Mouse (Mus musculus): ENCODE results near the gene Cplx2. TPM values are rescaled to one million over a fixed set of nuclear protein-coding genes. Genes with fewer than 3 reads are reported as not detected.

Gene Cplx2
- polyA plus RNA-seq, 1 experiment from 2014 or later: 5.4 TPM

DNA sequence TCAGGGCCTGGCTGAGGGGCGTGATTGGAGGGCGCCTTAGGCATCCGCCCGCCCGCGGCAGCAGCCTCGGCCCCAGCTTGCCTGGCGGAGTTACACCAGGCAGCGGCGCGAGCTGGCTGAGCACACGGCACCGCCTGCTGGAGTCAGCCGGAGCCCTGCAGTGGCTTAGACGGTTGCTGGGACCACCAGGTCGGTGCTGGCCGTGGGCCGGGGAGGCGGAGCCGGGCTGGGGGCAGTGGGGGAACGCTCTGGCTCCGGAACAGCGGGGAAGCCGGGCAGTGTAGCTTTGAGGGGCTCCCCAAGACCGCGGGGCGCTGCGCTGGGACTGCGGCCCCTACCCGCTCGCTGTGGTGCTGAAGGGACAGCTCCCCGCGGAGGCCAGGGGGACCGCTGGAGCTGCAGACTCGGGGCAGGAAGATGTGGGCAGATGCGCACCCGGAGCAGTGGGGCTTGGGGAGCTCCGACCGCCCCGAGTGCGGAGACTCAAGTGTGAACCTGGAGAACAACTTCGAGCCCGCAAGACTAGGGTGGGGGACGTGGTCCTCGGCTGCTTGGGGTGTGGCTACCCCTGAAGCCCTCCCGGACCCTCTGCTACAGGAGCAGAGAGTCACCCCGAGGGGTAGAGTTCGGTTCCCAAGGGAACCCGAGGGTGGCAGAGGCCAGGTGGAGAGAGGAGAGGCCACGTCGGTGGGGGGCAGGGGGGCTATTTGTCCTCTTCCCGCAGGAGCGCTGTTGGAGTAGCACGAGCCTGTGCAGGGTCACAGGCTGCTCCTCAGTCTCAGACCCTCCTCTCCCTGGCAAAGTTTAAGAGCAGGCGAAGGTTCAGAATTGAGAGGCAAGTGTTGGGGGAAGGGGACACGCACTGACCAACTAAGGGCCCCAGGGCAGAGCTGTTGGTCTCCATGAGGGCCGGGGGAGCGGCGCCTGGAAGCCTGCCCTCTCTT is 510 bp downstream of the Cplx2 start:
- under 1% methylated on average over 55 of the region's 59 CpGs for WGBS
- peak; percentile 90 for ATAC-seq (ENCODE audit: borderline replicate concordance, extremely low read depth, low FRiP score, low TSS enrichment)
- Histone ChIP-seq H3K4me3 (peak overlapping the region; percentile 36), H3K4me2 (peak overlapping the region; percentile 72), H3K27me3 (peaks cover 27% of the 10 kb centered on the region), H3K4me1 (peaks cover 39% of the 10 kb centered on the region), H3K36me3 (no peaks in the 10 kb centered on the region), H3K27ac (no peak overlapping the region), H3K9ac (no peak overlapping the region), H3K9me3 (no peaks in the 10 kb centered on the region)

DNA sequence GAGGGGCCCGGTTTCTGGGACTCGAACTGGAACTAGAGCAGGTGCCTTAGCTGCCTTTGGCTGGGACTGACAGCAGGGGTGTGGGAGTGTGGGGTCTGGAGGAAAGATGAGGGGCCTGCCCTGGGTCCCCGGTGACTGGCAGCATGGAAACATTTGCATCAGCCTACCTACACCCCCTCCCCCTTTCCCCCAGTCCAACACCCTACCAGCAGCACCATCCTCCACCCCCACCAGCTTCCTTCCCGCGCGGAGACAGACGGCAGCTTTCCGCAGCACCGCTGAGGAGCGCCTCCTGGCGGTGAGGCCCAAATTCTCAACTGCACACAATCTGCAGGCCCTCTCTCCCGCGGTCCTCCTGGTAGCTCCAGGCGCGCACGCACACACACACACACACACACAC is 1.5 kb downstream of the Cplx2 start:
- no peak for ATAC-seq (ENCODE audit: borderline replicate concordance, extremely low read depth, low FRiP score, low TSS enrichment)
- H3K27ac ChIP-seq: no peak overlapping the region

DNA sequence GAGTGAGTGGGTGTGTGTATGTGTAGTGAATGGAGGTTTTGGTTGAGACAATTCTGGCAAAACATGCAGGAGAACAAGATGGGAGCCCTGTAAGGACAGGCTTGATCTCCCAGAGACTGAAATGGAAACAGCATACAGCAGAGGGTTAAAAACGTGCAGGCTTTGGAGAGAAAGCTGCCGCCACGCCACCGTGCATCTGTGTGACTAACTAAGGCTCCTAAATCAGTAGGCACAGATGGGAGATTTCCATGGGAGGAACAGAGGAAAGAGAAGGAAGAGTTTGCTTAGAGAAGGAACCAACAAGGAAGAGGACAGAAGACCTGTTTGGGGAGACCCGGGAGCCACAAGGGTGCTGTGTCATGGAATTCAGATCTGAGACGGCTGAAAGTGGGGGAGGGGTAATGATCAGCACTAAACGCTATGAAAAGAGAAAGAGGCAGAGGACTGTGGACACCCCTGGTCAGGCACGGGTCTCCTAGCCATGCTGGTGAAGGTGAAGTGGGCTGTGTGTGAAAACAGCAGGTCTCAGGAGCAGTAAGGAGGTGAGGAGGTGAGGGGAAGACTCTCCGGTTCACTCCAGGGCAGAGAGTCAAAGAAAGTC is 3.1 kb downstream of the Cplx2 start:
- Histone ChIP-seq H3K27me3 (peaks cover 27% of the 10 kb centered on the region), H3K4me3 (no peak overlapping the region), H3K36me3 (no peaks in the 10 kb centered on the region), H3K9ac (no peak overlapping the region), H3K4me1 (peaks cover 43% of the 10 kb centered on the region), H3K27ac (no peak overlapping the region), H3K9me3 (no peaks in the 10 kb centered on the region), H3K4me2 (no peak overlapping the region)
- 38% methylated on average over 9 of the region's 9 CpGs for WGBS
- no peak for ATAC-seq (ENCODE audit: borderline replicate concordance, extremely low read depth, low FRiP score, low TSS enrichment)

More for the DNA sequence above, 1.5 kb downstream of the Cplx2 start:
- Histone ChIP-seq H3K4me1 (peaks cover 43% of the 10 kb centered on the region), H3K4me3 (no peak overlapping the region), H3K4me2 (peak overlapping the region; percentile 72; the same call in 1 of the 2 replicates), H3K9ac (no peak overlapping the region), H3K9me3 (no peaks in the 10 kb centered on the region), H3K27me3 (peaks cover 27% of the 10 kb centered on the region), H3K36me3 (no peaks in the 10 kb centered on the region)
- WGBS: 5% methylated on average over 16 of the region's 16 CpGs

DNA sequence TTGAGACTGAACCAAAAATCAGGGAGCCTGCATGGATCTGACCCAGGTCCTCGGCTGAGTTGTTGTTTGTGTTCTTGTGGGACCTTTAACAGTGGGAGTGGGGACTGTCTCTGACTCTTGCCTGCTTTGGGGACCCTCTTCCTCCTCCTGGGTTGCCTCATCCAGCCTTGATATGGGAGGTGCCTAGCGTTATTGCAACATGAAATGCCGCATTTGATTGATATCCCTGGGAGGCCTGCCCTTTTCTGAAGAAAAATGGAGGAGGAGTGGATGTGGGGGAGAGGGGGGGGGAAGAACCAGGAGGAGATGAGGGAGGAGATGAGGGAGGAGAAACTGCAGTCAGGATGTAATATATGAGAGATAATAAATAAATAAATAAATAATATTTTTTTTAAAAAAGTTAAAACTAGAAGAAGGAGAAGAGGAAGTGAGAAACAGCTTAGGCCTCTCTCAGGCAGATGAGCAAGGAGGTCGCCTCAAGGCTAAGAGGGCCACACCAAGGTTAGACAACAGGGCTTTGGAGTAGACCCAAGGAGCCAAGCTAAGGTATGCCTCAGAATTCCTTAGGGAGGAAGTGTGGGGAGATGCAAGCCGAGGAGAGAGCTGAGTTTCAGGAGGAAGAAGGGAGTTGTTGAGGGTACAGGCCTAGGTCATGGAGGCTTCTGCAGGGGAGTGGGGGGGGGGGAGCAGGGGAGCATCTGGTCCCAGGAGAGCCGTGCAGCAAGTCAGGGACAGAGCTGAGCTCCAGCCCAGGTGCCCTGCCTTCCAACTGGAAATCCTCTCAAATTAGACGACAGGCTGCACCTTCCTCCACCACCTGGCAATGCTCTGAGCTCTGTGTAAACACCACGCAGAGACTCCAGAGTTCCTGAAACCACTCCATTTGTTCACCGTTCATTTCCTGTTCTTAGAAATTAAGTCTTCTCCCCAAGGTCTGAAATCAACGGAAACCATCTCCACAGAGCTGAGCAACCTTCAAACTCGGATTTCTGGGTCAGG is 4.6 kb downstream of the Cplx2 start:
- H3K9me3 ChIP-seq: no peaks in the 10 kb centered on the region
- no peak overlapping the region for H3K4me2 ChIP-seq
- peaks cover 18% of the 10 kb centered on the region for H3K27me3 ChIP-seq
- no peak overlapping the region for H3K4me3 ChIP-seq
- WGBS: 48% methylated on average over 10 of the region's 11 CpGs
- peaks cover 34% of the 10 kb centered on the region for H3K4me1 ChIP-seq
- no peak for ATAC-seq (ENCODE audit: borderline replicate concordance, extremely low read depth, low FRiP score, low TSS enrichment)
- H3K27ac ChIP-seq: peak overlapping the region; percentile 29; the same call in 1 of the 2 replicates
- no peak overlapping the region for H3K9ac ChIP-seq
- no peaks in the 10 kb centered on the region for H3K36me3 ChIP-seq

DNA sequence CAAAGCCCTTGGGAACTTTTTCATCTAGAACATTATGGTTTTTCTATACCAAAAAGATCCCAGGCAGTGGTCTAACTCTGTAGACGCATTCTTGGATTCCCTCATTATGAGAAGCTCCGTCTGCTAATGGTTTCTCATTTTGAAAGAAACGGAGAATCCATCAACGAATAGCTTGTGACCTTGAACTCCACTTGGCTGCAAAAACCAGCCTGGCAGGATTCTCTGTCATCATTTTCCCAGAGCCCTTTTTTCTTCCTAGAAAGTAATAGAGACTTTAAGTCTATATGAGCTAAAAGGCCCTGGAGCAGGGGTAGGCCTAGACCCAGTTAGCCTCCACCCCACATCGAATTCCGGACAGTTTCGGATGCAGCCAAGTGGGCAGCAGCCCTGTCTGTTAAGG is 5.6 kb downstream of the Cplx2 start:
- peaks cover 15% of the 10 kb centered on the region for H3K27me3 ChIP-seq
- no peak for ATAC-seq (ENCODE audit: borderline replicate concordance, extremely low read depth, low FRiP score, low TSS enrichment)
- H3K4me3 ChIP-seq: no peak overlapping the region
- no peaks in the 10 kb centered on the region for H3K9me3 ChIP-seq
- no peak overlapping the region for H3K9ac ChIP-seq
- H3K36me3 ChIP-seq: no peaks in the 10 kb centered on the region
- WGBS: 46% methylated on average over 7 of the region's 7 CpGs
- H3K4me1 ChIP-seq: peaks cover 27% of the 10 kb centered on the region
- H3K4me2 ChIP-seq: no peak overlapping the region
- H3K27ac ChIP-seq: 0 out of 2 replicates have a peak overlapping the region, but pooled peaks have one; percentile 29

DNA sequence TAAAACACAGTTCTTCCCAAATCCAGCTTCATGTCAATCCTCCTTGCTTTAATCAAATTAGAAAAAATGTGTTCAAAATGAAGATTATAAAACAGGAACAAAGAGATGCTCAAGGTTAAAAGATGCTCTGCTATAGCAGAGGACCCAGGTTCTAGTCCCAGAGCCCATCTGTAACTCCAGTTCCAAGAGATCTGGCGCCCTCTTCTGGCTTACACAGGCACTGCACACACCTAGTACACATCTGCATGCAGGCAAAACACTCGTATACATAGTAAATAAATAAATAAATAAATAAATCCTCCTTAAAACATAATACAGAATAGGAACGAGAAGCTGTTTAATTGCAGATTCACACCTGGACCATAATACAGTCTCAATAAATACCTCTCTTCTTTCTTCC is 6.9 kb downstream of the Cplx2 start:
- Histone ChIP-seq H3K4me3 (no peak overlapping the region), H3K9me3 (no peaks in the 10 kb centered on the region), H3K36me3 (no peaks in the 10 kb centered on the region), H3K9ac (no peak overlapping the region), H3K4me1 (peaks cover 18% of the 10 kb centered on the region), H3K27me3 (peaks cover 5% of the 10 kb centered on the region; the same call in 1 of the 2 replicates), H3K4me2 (no peak overlapping the region), H3K27ac (no peak overlapping the region)
- 67% methylated on average over 3 of the region's 3 CpGs for WGBS
- ATAC-seq (ENCODE audit: borderline replicate concordance, extremely low read depth, low FRiP score, low TSS enrichment): no peak

DNA sequence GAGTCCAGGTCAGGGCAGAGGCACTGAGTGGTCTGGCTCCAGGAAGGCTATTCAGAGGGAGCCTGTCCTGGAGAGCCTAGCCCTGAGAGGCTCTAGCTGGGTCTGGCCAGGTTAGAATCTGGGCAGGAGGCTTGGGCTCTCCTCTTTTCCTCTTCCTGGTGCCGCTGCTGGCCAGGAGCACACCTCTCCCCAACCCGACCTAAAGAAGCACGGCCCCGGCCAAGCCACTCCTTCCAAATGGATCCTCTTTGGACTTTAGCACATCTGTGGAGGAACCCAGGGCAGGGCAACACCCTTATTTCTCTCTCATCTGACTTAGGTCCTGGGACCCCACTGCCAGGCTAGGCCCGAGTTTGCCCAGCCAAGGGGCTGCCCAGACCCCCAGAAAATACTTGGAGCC is 9.3 kb downstream of the Cplx2 start:
- 90% methylated on average over 5 of the region's 5 CpGs for WGBS
- ATAC-seq (ENCODE audit: borderline replicate concordance, extremely low read depth, low FRiP score, low TSS enrichment): no peak
- H3K4me1 ChIP-seq: peaks cover 29% of the 10 kb centered on the region

DNA sequence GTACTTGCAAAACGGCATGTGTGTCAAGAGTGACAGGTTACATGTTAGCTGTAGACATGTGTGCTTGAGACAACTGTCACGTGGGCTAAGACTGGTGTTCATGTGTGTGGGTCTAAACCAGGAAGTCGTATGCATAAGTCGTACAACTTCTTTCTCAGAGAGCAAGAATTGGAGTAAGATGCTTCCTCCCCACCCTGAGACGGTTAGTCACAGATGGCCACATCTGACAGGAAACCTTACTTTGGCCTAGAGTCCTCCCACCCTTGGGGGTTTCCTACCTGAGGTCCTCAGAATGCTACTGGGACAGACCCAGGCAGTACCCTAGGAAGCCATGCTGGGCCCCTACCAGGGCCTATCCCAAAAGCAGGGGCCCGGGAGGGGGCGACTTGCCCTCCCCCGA is 10.2 kb downstream of the Cplx2 start:
- no peak for ATAC-seq (ENCODE audit: borderline replicate concordance, extremely low read depth, low FRiP score, low TSS enrichment)
- Histone ChIP-seq H3K36me3 (no peaks in the 10 kb centered on the region), H3K4me3 (no peak overlapping the region), H3K9me3 (no peaks in the 10 kb centered on the region), H3K9ac (no peak overlapping the region), H3K4me2 (no peak overlapping the region), H3K27ac (no peak overlapping the region), H3K4me1 (peaks cover 20% of the 10 kb centered on the region), H3K27me3 (no peaks in the 10 kb centered on the region)
- WGBS: 80% methylated on average over 8 of the region's 8 CpGs

More for the DNA sequence above, 9.3 kb downstream of the Cplx2 start:
- H3K36me3 ChIP-seq: no peaks in the 10 kb centered on the region
- no peak overlapping the region for H3K9ac ChIP-seq
- no peak overlapping the region for H3K4me3 ChIP-seq
- H3K4me2 ChIP-seq: no peak overlapping the region
- no peaks in the 10 kb centered on the region for H3K9me3 ChIP-seq
- no peaks in the 10 kb centered on the region for H3K27me3 ChIP-seq
- H3K27ac ChIP-seq: no peak overlapping the region

DNA sequence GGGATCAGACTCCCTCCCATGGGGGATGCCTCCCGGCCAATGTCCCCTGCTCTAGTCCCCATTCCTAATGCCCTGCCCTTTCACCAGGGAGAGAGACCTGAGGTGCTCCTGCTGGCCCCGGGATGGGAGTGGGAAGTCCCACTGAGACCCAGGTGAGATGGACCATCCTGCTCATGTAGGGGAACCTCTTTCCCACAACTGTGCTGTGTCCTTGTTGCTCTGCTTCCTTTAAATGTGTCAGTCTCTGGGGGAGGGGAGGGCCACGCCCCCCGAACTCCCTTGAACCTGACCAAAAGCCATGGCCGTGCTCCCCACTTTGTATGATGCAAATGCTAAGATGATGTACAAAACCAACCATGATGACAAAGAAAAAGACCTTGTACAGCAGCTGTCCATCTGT is 12.4 kb downstream of the Cplx2 start:
- Histone ChIP-seq H3K27ac (no peak overlapping the region), H3K36me3 (no peaks in the 10 kb centered on the region), H3K4me3 (no peak overlapping the region), H3K27me3 (no peaks in the 10 kb centered on the region), H3K4me2 (no peak overlapping the region), H3K9ac (no peak overlapping the region), H3K9me3 (no peaks in the 10 kb centered on the region), H3K4me1 (peaks cover 13% of the 10 kb centered on the region)
- WGBS: 77% methylated on average over 5 of the region's 5 CpGs
- ATAC-seq (ENCODE audit: borderline replicate concordance, extremely low read depth, low FRiP score, low TSS enrichment): no peak

DNA sequence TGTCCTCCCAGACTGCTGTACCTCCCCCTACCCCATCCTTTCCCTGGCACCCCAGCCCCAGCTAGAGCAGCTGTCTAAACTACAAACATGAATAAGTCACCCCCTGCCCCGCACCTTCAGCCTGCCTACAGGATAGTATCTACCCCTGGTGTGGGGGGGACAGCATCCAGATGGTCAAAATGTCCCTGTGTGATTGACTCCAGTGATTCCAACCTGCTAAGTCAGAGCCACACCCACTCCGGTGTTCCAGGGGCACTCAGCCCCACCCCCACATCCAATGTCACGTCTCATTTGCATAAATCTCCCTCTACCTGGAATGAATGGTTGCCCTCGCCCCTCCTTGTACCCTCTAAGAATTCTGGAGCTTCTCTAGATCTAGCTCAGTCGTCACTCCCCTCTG is 13.4 kb downstream of the Cplx2 start:
- H3K4me2 ChIP-seq: peak overlapping the region; percentile 49
- peaks cover 13% of the 10 kb centered on the region for H3K4me1 ChIP-seq
- H3K9ac ChIP-seq: no peak overlapping the region
- 14% methylated on average over 5 of the region's 5 CpGs for WGBS
- 0 out of 2 replicates have a peak overlapping the region, but pooled peaks have one; percentile 0 for H3K4me3 ChIP-seq
- no peak for ATAC-seq (ENCODE audit: borderline replicate concordance, extremely low read depth, low FRiP score, low TSS enrichment)
- no peaks in the 10 kb centered on the region for H3K9me3 ChIP-seq
- no peaks in the 10 kb centered on the region for H3K36me3 ChIP-seq
- H3K27me3 ChIP-seq: no peaks in the 10 kb centered on the region
- H3K27ac ChIP-seq: no peak overlapping the region
